Mouse (Mus musculus): Measurements from ENCODE around the gene Cdh4.

GRCm38 (mm10) chr2:179912911-179913310 lies 470.7 kb downstream of the Cdh4 start:
- TF ChIP-seq CTCF (IDR thresholded peaks at IDR 0.05; ENCODE audit: low read depth): no peak
- TF ChIP-seq EP300 (IDR thresholded peaks at IDR 0.05; ENCODE audit: low read depth): no peak
